Mouse (Mus musculus) cerebellum, postnatal 10 days (tissue): Measurements from ENCODE around the gene Asxl1.

Source experiments
- DNase-seq, 2 experiments: peaks; one replicate each; pipeline ENCODE4 v3.0.0; 2021; ENCODE audit warnings: mixed read lengths in 2 of 2

Gene Asxl1

DNA sequence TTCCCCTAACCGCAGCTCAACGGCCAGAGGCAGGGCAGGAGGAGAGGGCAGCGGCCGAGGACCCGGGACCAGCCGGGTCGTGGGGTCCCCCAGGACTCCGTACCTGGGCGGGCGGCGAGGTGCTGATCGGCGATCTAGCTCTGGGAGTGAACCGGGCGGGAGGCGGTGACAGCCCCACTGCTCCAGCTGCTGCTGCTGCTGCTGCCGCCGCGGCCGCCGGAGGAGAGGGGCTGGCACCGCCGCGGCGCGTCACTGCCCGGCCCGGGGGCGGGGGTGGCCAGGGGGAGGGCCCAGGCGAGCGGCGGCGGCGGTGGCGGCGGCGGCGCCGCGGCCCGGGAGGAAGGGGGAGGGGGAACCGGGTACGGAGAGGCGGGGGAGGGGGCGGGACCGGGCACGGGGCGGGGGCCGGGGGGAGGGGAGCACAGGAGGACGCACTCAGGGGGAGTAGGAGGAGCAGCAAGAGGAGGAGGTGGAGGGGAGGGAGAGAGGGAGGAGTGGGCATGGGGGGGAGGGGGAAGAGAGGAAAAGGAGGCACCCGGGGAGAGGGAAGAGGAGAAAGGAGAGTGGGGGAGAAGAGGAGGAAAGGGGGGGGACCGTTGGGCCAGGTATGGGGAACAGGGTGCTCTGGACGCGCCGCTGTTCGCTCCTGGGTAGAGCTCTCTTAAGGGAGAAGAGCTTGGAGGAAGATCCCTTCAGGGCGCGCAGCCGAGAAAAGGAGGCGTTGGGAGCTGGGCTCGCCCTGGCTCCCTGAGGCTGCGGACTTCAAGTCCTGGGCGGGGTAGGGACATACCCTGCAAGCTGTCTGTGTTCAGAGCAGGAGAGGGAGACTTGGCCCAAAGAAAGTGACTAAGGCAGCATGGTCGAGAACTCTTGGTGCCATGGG is 98.9 kb downstream of the Asxl1 start:
- peak; percentile 76 to 83 for DNase-seq

DNA sequence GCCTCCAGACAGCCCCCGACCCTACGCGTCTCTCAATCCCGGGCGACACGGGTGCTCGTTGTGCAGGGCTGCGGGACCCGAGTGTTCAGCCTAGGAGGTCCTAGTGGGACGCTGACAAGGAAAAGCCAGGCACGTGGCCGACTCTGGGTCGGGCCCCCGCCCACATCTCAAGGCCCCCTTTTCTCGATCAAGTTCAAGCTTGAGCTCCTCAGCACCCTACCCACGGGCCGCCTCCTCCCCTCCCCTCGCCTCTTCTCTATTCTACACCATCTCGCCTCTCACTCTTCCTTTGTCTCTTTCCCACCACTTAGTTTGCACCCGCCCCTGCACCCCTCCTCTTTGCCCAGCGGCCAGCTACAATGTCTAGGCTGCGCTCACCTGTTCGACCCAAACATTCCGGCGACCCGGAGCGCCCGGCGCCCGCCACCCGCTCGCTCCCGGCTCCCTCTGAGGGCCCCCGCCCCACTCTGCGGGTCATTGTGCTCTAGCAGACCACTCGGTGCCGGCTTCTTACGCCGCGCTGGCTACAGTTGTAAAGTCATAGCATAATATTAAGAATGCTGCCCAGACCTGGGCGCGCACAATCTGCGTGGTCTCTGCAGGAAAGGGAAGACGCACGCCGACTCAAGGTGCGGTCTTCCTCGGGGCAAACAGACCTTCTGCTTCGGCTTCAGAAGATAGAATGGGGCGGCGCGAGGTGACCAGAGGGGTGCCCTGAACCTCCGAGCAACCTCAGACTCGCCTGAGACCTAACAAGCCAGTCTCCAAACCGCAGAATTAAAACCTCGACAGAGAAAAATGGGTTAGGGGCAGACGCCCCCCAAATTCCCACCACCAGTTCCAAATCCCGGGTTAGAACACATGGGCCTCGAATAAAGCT is 99.7 kb downstream of the Asxl1 start:
- DNase-seq = peak; percentile 55 to 56

DNA sequence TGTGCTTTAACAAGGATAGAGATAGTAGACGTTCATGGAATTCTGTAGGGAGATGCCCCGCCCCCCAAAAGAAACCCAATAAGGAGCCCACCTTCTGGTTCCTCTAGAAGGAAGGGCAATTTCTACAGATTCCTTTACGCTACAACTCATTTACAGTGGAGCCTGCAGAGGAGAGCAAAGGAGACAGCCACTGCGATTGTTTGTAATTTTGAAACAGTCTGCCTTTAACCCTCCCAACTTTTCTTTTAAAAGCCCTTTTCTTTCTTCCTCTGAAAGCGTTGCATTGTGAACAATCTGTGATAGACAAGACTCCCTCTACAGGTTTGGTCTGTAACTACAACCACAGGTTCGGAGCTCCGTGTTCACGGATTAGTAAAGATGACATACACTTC is 100.4 kb downstream of the Asxl1 start:
- peak; percentile 74 to 85 for DNase-seq

DNA sequence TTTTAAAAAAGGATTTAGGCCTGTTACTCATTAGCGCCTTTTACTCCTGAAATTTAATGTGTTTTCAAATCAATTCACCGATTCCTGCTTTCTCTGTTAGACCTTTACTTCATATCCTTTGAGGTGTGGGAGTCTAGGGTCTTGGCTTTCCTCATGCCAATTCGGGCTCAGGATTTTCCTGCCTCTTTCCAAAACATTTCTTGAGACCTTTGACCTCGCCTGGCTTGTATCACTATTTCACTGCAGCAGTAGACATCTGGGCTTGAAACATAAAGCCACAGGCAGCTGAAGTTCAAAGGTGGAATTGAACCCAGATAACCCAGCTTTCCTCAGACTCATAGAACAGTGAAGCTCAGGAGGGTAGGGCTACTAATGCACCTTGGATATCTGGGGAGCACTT is 100.8 kb downstream of the Asxl1 start:
- no peak for DNase-seq

DNA sequence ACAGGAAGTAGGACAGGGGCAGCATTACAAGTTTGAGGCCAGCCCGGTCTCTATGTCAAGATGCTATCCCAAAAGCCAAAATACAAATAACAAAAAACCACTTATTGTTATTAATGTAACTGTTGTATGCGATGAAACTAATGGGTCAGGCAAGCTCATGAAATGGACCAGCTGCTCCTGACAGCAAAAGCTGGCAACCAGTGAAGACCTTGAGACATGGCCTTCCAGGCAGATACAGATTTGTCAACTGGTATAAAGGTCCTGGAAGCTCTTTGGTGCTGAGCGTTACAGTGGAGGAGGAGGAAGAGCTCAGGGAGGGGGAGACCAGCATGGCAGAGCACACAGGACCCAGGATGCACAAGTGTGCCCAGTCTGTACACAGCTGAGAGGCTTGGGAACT is 102.1 kb downstream of the Asxl1 start:
- DNase-seq = no peak

DNA sequence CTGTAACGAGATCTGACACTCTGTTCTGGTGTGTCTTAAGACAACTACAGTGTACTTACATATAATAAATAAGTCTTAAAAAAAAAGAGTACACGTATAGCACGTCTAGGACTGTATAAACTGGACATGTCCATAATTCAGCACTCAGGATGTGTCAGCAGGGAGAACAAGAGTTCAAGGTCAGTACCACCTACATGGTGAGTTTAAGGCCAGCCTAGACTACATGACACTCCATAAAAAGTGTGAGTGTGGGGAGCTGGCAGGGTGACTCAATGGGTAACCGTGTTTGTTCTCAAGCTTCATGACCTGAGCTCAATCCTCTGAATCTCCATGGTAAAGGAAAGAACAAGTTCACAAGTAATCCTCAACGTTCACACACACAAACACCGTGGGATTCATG is 102.9 kb downstream of the Asxl1 start:
- no peak for DNase-seq
